ENCODE assay signal across 38 mouse cellular contexts in genomic region chr15:98415996-98416395, GRCm38 (mm10). TPM values are rescaled to one million over a fixed set of nuclear protein-coding genes. Genes with fewer than 3 reads are reported as not detected.
"Had no signal": no experiment of that assay in that cellular context is flagged by ENCODE, and none has a peak within 500 bp of the region (broad histone marks: within the 10 kb centered on the region; RNA-seq: fewer than 3 reads in every experiment).

No protein-coding gene starts in this region.

- ATAC-seq: forebrain, embryonic 13.5 days; forebrain, embryonic 14.5 days; forebrain, embryonic 15.5 days; forebrain, embryonic 16.5 days had no signal

- H3K27me3 ChIP-seq: embryonic facial prominence, embryonic 12.5 days; embryonic facial prominence, embryonic 13.5 days; embryonic facial prominence, embryonic 15.5 days; forebrain, embryonic 12.5 days; forebrain, embryonic 13.5 days; forebrain, embryonic 15.5 days had no signal

- H3K9ac ChIP-seq: embryonic facial prominence, embryonic 13.5 days; embryonic facial prominence, embryonic 15.5 days; forebrain, embryonic 12.5 days; forebrain, embryonic 13.5 days; forebrain, embryonic 15.5 days had no signal

- H3K9me3 ChIP-seq: embryonic facial prominence, embryonic 10.5 days; embryonic facial prominence, embryonic 12.5 days; embryonic facial prominence, embryonic 13.5 days; embryonic facial prominence, embryonic 15.5 days; forebrain, embryonic 10.5 days; forebrain, embryonic 12.5 days; forebrain, embryonic 13.5 days; forebrain, embryonic 15.5 days; heart, embryonic 10.5 days had no signal

- H3K27ac ChIP-seq: embryonic facial prominence, embryonic 10.5 days; embryonic facial prominence, embryonic 12.5 days; embryonic facial prominence, embryonic 13.5 days; embryonic facial prominence, embryonic 15.5 days; forebrain, embryonic 10.5 days; forebrain, embryonic 12.5 days; forebrain, embryonic 13.5 days; forebrain, embryonic 15.5 days; gastrocnemius, adult 2 months; heart, adult 2 months; heart, embryonic 10.5 days had no signal

- H3K4me1 ChIP-seq: embryonic facial prominence, embryonic 12.5 days; forebrain, embryonic 10.5 days; forebrain, embryonic 12.5 days; forebrain, embryonic 13.5 days; forebrain, embryonic 15.5 days; heart, embryonic 10.5 days had no signal

- H3K4me2 ChIP-seq: embryonic facial prominence, embryonic 12.5 days; embryonic facial prominence, embryonic 13.5 days; embryonic facial prominence, embryonic 15.5 days; forebrain, embryonic 12.5 days; forebrain, embryonic 13.5 days; forebrain, embryonic 15.5 days; heart, embryonic 11.5 days had no signal

- H3K36me3 ChIP-seq: embryonic facial prominence, embryonic 10.5 days; embryonic facial prominence, embryonic 12.5 days; embryonic facial prominence, embryonic 13.5 days; embryonic facial prominence, embryonic 15.5 days; forebrain, embryonic 10.5 days; forebrain, embryonic 12.5 days; forebrain, embryonic 15.5 days; heart, embryonic 10.5 days had no signal

- H3K4me3 ChIP-seq: embryonic facial prominence, embryonic 10.5 days; embryonic facial prominence, embryonic 12.5 days; embryonic facial prominence, embryonic 13.5 days; embryonic facial prominence, embryonic 15.5 days; erythroblast, embryonic 14.5 days; forebrain, embryonic 10.5 days; forebrain, embryonic 12.5 days; forebrain, embryonic 13.5 days; forebrain, embryonic 15.5 days; gastrocnemius, adult 2 months; heart, adult 2 months; heart, embryonic 10.5 days had no signal

- DNase-seq: cerebellum, postnatal 10 days; cerebellum, postnatal 14 days; cerebellum, postnatal 25 days; cerebellum, postnatal 36 days; embryo, embryonic 11 days; gastrocnemius, adult 2 months; gastrocnemius, postnatal 10 days; gastrocnemius, postnatal 14 days; gastrocnemius, postnatal 25 days; gastrocnemius, postnatal 36 days; heart, adult 11 months; heart, adult 18-20 months; heart, adult 2 months had no signal

RNA-seq across cellular contexts. Expression of gene Olfr282, which starts 15.0 kb away (rescaled TPM):
- total RNA-seq: common myeloid progenitor, adult 5-6 weeks; gastrocnemius, adult 18-20 months; gastrocnemius, adult 2 months; gastrocnemius, adult 8-10 months; gastrocnemius, postnatal 10 days; gastrocnemius, postnatal 14 days; gastrocnemius, postnatal 25 days; gastrocnemius, postnatal 36 days; gastrocnemius, postnatal 4 days; granulocyte monocyte progenitor cell, adult 5-6 weeks; heart, adult 18-20 months; heart, adult 2 months; heart, adult 8-10 months had no signal
- polyA plus RNA-seq: cortical plate, adult 2 months; embryonic facial prominence, embryonic 10.5 days; embryonic facial prominence, embryonic 11.5 days; embryonic facial prominence, embryonic 12.5 days; embryonic facial prominence, embryonic 13.5 days; embryonic facial prominence, embryonic 14.5 days; erythroblast, embryonic 14.5 days; forebrain, embryonic 10.5 days; forebrain, embryonic 11.5 days; forebrain, embryonic 12.5 days; forebrain, embryonic 13.5 days; forebrain, embryonic 14.5 days; forebrain, embryonic 15.5 days; forebrain, embryonic 16.5 days; frontal cortex, adult 2 months; gonadal fat pad, adult 2 months; heart, adult 2 months; heart, embryonic 10.5 days; heart, embryonic 11.5 days had no signal

RNA-seq across cellular contexts. Expression of gene Olfr283, which starts 35.2 kb away (rescaled TPM):
- total RNA-seq: common myeloid progenitor, adult 5-6 weeks; gastrocnemius, adult 18-20 months; gastrocnemius, adult 2 months; gastrocnemius, adult 8-10 months; gastrocnemius, postnatal 10 days; gastrocnemius, postnatal 14 days; gastrocnemius, postnatal 25 days; gastrocnemius, postnatal 36 days; gastrocnemius, postnatal 4 days; granulocyte monocyte progenitor cell, adult 5-6 weeks; heart, adult 18-20 months; heart, adult 2 months; heart, adult 8-10 months had no signal
- polyA plus RNA-seq: embryonic facial prominence, embryonic 10.5 days; embryonic facial prominence, embryonic 11.5 days; embryonic facial prominence, embryonic 13.5 days; embryonic facial prominence, embryonic 14.5 days; erythroblast, embryonic 14.5 days; forebrain, embryonic 10.5 days; forebrain, embryonic 11.5 days; forebrain, embryonic 13.5 days; forebrain, embryonic 14.5 days; forebrain, embryonic 15.5 days; forebrain, embryonic 16.5 days; gonadal fat pad, adult 2 months; heart, adult 2 months; heart, embryonic 10.5 days; heart, embryonic 11.5 days had no signal

RNA-seq across cellular contexts. Expression of gene Olfr281, which starts 36.4 kb away (rescaled TPM):
- total RNA-seq: common myeloid progenitor, adult 5-6 weeks; gastrocnemius, adult 18-20 months; gastrocnemius, adult 2 months; gastrocnemius, adult 8-10 months; gastrocnemius, postnatal 10 days; gastrocnemius, postnatal 14 days; gastrocnemius, postnatal 25 days; gastrocnemius, postnatal 36 days; gastrocnemius, postnatal 4 days; granulocyte monocyte progenitor cell, adult 5-6 weeks; heart, adult 18-20 months; heart, adult 2 months; heart, adult 8-10 months had no signal
- polyA plus RNA-seq: cortical plate, adult 2 months; embryonic facial prominence, embryonic 10.5 days; embryonic facial prominence, embryonic 11.5 days; embryonic facial prominence, embryonic 13.5 days; embryonic facial prominence, embryonic 15.5 days; forebrain, embryonic 10.5 days; forebrain, embryonic 11.5 days; forebrain, embryonic 13.5 days; forebrain, embryonic 14.5 days; forebrain, embryonic 15.5 days; forebrain, embryonic 16.5 days; gonadal fat pad, adult 2 months; heart, adult 2 months; heart, embryonic 10.5 days; heart, embryonic 11.5 days had no signal

RNA-seq across cellular contexts. Expression of gene OR5BS1P, which starts 53.7 kb away (rescaled TPM):
- total RNA-seq: common myeloid progenitor, adult 5-6 weeks; gastrocnemius, adult 18-20 months; gastrocnemius, adult 2 months; gastrocnemius, adult 8-10 months; gastrocnemius, postnatal 10 days; gastrocnemius, postnatal 14 days; gastrocnemius, postnatal 25 days; gastrocnemius, postnatal 36 days; gastrocnemius, postnatal 4 days; granulocyte monocyte progenitor cell, adult 5-6 weeks; heart, adult 18-20 months; heart, adult 2 months; heart, adult 8-10 months had no signal
- polyA plus RNA-seq: cortical plate, adult 2 months; embryonic facial prominence, embryonic 10.5 days; embryonic facial prominence, embryonic 11.5 days; embryonic facial prominence, embryonic 12.5 days; embryonic facial prominence, embryonic 13.5 days; embryonic facial prominence, embryonic 14.5 days; embryonic facial prominence, embryonic 15.5 days; erythroblast, embryonic 14.5 days; forebrain, embryonic 10.5 days; forebrain, embryonic 11.5 days; forebrain, embryonic 12.5 days; forebrain, embryonic 13.5 days; forebrain, embryonic 14.5 days; forebrain, embryonic 15.5 days; forebrain, embryonic 16.5 days; frontal cortex, adult 2 months; gonadal fat pad, adult 2 months; heart, adult 2 months; heart, embryonic 10.5 days; heart, embryonic 11.5 days had no signal
